9 mouse cellular contexts compared by ENCODE assay signal in the genomic region with DNA sequence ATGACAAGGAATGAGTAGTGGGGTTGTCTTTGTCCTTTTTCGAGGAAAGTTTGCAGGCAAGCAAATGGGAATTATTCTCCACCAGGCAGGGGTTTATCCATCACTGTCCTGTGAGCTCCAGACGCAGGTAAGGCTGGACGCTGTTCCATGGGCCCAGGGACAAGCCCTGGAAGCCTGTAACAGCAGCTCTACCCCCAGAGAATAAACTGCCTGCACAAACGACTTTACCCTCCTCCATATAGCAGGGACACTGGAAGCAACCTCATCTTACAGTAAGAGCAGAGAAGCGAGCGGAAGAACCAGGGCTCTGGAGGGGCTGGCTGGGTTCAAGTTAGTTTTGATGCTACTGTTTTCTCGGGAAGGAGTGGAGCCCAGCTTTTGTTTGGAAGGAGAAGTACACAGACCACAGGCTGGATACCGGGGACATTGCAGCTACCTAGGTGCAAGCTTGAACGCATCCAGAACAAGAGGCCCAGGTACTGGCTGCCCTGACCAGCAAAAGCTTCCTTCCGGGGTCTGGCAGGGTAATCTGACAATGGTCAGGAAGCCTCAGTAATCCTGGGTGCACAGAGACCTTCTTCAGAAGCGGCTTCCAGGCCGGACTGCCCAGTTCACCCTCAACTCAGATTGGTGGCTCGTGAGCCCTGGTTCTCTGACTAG. TPM values are rescaled to one million over a fixed set of nuclear protein-coding genes. Genes with fewer than 3 reads are reported as not detected.
DNase-seq lines count a peak whose midpoint lies in the region; ATAC-seq and TF ChIP-seq lines count a peak whose summit lies in the region.
"Had no signal": no experiment of that assay in that cellular context is flagged by ENCODE, and none has a peak within 500 bp of the region (broad histone marks: within the 10 kb centered on the region; RNA-seq: fewer than 3 reads in every experiment).

No protein-coding gene starts in this region.

- H3K27ac ChIP-seq in heart, embryonic 11.5 days (ENCODE audit: low read depth, low read length): no peak overlapping the region
- H3K27ac ChIP-seq in stomach, embryonic 14.5 days (ENCODE audit: low read length): no peak overlapping the region
- H3K27ac ChIP-seq in stomach, postnatal 0 days (replicated peaks): no peak overlapping the region
- H3K27ac ChIP-seq in limb, embryonic 13.5 days: no peak overlapping the region

- peaks cover 76% of the 10 kb centered on the region for H3K27me3 ChIP-seq in heart, embryonic 11.5 days (ENCODE audit: control insufficient read depth, insufficient read depth, low read length)
- peaks cover 34% of the 10 kb centered on the region for H3K27me3 ChIP-seq in stomach, embryonic 14.5 days (ENCODE audit: control insufficient read depth, insufficient read depth, low read length)
- H3K27me3 ChIP-seq in stomach, postnatal 0 days (ENCODE audit: control insufficient read depth, insufficient read depth, low read length): peaks cover 5% of the 10 kb centered on the region; the same call in 1 of the 2 replicates
- peaks cover 91% of the 10 kb centered on the region for H3K27me3 ChIP-seq in limb, embryonic 13.5 days

- no peak overlapping the region for H3K9ac ChIP-seq in heart, embryonic 11.5 days (ENCODE audit: low read depth, low read length)
- H3K9ac ChIP-seq in stomach, embryonic 14.5 days (replicated peaks; ENCODE audit: low read depth, low read length): no peak overlapping the region
- H3K9ac ChIP-seq in stomach, postnatal 0 days (ENCODE audit: low read length): no peak overlapping the region
- no peak overlapping the region; the same call in 1 of the 2 replicates for H3K9ac ChIP-seq in limb, embryonic 13.5 days

- no peak for TF ChIP-seq EP300 in stomach, postnatal 0 days (optimal IDR thresholded peaks at IDR 0.05)

- TF ChIP-seq CTCF in stomach, postnatal 0 days (IDR thresholded peaks at IDR 0.05; ENCODE audit: low read depth): no peak

- no peak for DNase-seq in heart, adult 8-10 months (ENCODE audit: low spot score)
- no peak for DNase-seq in stomach, postnatal 0 days (ENCODE audit: low spot score)
- no peak for DNase-seq in gastrocnemius, postnatal 10 days
- DNase-seq in urinary bladder, postnatal 4 days (ENCODE audit: low spot score in 2 of 2): no peak
- DNase-seq in frontal cortex, postnatal 25 days (ENCODE audit: low spot score in 2 of 2): no peak
- DNase-seq: B cell, adult 2 months had no signal

- peak overlapping the region; percentile 59; the same call in 1 of the 2 replicates for H3K4me3 ChIP-seq in heart, embryonic 11.5 days (ENCODE audit: low read depth, low read length)
- no peak overlapping the region for H3K4me3 ChIP-seq in stomach, embryonic 14.5 days (ENCODE audit: low read depth, low read length)
- H3K4me3 ChIP-seq in stomach, postnatal 0 days (ENCODE audit: low read depth, low read length): no peak overlapping the region
- peak overlapping the region; percentile 56 for H3K4me3 ChIP-seq in limb, embryonic 13.5 days

- ATAC-seq in heart, embryonic 11.5 days (replicated peaks; ENCODE audit: insufficient number of reproducible peaks, low FRiP score, low TSS enrichment): no peak
- ATAC-seq in stomach, embryonic 14.5 days (ENCODE audit: insufficient number of reproducible peaks, insufficient read depth, low FRiP score, low read depth): no peak
- ATAC-seq in stomach, postnatal 0 days (ENCODE audit: low FRiP score, low TSS enrichment): no peak
- ATAC-seq in limb, embryonic 13.5 days (ENCODE audit: low FRiP score, low read depth): no peak

- whole genome bisulfite sequencing in heart, embryonic 11.5 days (ENCODE audit: insufficient replicate concordance): 3% methylated on average over 13 of the region's 13 CpGs
- WGBS in stomach, embryonic 14.5 days: 7% methylated on average over 13 of the region's 13 CpGs
- WGBS in stomach, postnatal 0 days: 15% methylated on average over 13 of the region's 13 CpGs
- 5% methylated on average over 13 of the region's 13 CpGs for WGBS in limb, embryonic 13.5 days

- H3K36me3 ChIP-seq in heart, embryonic 11.5 days (ENCODE audit: control insufficient read depth, insufficient read depth, low read length): no peaks in the 10 kb centered on the region
- no peaks in the 10 kb centered on the region for H3K36me3 ChIP-seq in stomach, embryonic 14.5 days (ENCODE audit: control insufficient read depth, insufficient read depth, low read length)
- no peaks in the 10 kb centered on the region for H3K36me3 ChIP-seq in stomach, postnatal 0 days (ENCODE audit: control insufficient read depth, insufficient read depth, low read length)
- H3K36me3 ChIP-seq in limb, embryonic 13.5 days: no peaks in the 10 kb centered on the region

- peak overlapping the region; percentile 99 for H3K4me2 ChIP-seq in heart, embryonic 11.5 days
- H3K4me2 ChIP-seq in stomach, embryonic 14.5 days (replicated peaks; ENCODE audit: low read depth, low read length): peak overlapping the region; percentile 98; the same call in 1 of the 2 replicates
- no peak overlapping the region for H3K4me2 ChIP-seq in stomach, postnatal 0 days (replicated peaks; ENCODE audit: low read depth)
- H3K4me2 ChIP-seq in limb, embryonic 13.5 days (replicated peaks): peak overlapping the region; percentile 99

- H3K9me3 ChIP-seq in heart, embryonic 11.5 days (replicated peaks; ENCODE audit: control insufficient read depth, low read length): 0 out of 2 replicates have a peak, but pooled peaks cover 2% of the 10 kb centered on the region
- H3K9me3 ChIP-seq in stomach, embryonic 14.5 days (ENCODE audit: control insufficient read depth, low read depth, low read length): no peaks in the 10 kb centered on the region
- H3K9me3 ChIP-seq in stomach, postnatal 0 days (ENCODE audit: control insufficient read depth, low read length): no peaks in the 10 kb centered on the region
- H3K9me3 ChIP-seq in limb, embryonic 13.5 days: no peaks in the 10 kb centered on the region

- H3K4me1 ChIP-seq in heart, embryonic 11.5 days (ENCODE audit: control insufficient read depth, insufficient read depth, low read length): peaks cover 24% of the 10 kb centered on the region
- peaks cover 11% of the 10 kb centered on the region; the same call in 1 of the 2 replicates for H3K4me1 ChIP-seq in stomach, embryonic 14.5 days (ENCODE audit: control insufficient read depth, insufficient read depth, low read length)
- no peaks in the 10 kb centered on the region for H3K4me1 ChIP-seq in stomach, postnatal 0 days (replicated peaks; ENCODE audit: control insufficient read depth, insufficient read depth)
- H3K4me1 ChIP-seq in limb, embryonic 13.5 days: peaks cover 24% of the 10 kb centered on the region

RNA-seq across cellular contexts. Expression of a gene that starts 31.6 kb away (rescaled TPM):
- polyA plus RNA-seq in heart, embryonic 11.5 days (2014; fragmentation: Nextera tagmentation; extraction: Ambion mirVana): 0.06 and 0.11 TPM in 2 replicates
- total RNA-seq in heart, adult 8-10 months (2022): not detected
- polyA plus RNA-seq in stomach, embryonic 14.5 days (2014; fragmentation: Nextera tagmentation; extraction: Ambion mirVana): 0.10 and 0.12 TPM in 2 replicates
- polyA plus RNA-seq in stomach, postnatal 0 days (2015; fragmentation: Nextera tagmentation; extraction: Ambion mirVana): not detected in 2 replicates
- not detected in 2 replicates for polyA plus RNA-seq in limb, embryonic 13.5 days (2015; fragmentation: Nextera tagmentation; extraction: Ambion mirVana)
- total RNA-seq in gastrocnemius, postnatal 10 days (2021): not detected

RNA-seq across cellular contexts. Expression of a gene that starts 53.4 kb away (rescaled TPM):
- polyA plus RNA-seq in heart, embryonic 11.5 days (2014; fragmentation: Nextera tagmentation; extraction: Ambion mirVana): 0.80 and 0.86 TPM in 2 replicates
- 1 to 10 TPM; 1.2 to 4.2 (median 2.3) TPM for total RNA-seq in heart, adult 8-10 months (2022)
- 2.9 and 3.6 TPM in 2 replicates for polyA plus RNA-seq in stomach, embryonic 14.5 days (2014; fragmentation: Nextera tagmentation; extraction: Ambion mirVana)
- polyA plus RNA-seq in stomach, postnatal 0 days (2015; fragmentation: Nextera tagmentation; extraction: Ambion mirVana): 22.2 and 24.9 TPM in 2 replicates
- 1.6 and 1.8 TPM in 2 replicates for polyA plus RNA-seq in limb, embryonic 13.5 days (2015; fragmentation: Nextera tagmentation; extraction: Ambion mirVana)
- 1 to 10 TPM; 1.1 to 1.3 TPM for total RNA-seq in gastrocnemius, postnatal 10 days (2021)

RNA-seq across cellular contexts. Expression of a gene that starts 55.6 kb away (rescaled TPM):
- polyA plus RNA-seq in heart, embryonic 11.5 days (2014; fragmentation: Nextera tagmentation; extraction: Ambion mirVana): 8.1 and 8.8 TPM in 2 replicates
- total RNA-seq in heart, adult 8-10 months (2022): 10 to 100 TPM; 19.5 to 33.1 (median 28.9) TPM
- polyA plus RNA-seq in stomach, embryonic 14.5 days (2014; fragmentation: Nextera tagmentation; extraction: Ambion mirVana): 7.6 and 11.4 TPM in 2 replicates
- polyA plus RNA-seq in stomach, postnatal 0 days (2015; fragmentation: Nextera tagmentation; extraction: Ambion mirVana): 28.4 and 31.4 TPM in 2 replicates
- 9.4 and 10.5 TPM in 2 replicates for polyA plus RNA-seq in limb, embryonic 13.5 days (2015; fragmentation: Nextera tagmentation; extraction: Ambion mirVana)
- total RNA-seq in gastrocnemius, postnatal 10 days (2021): 10 to 100 TPM in 1 of 2 experiments, 1 to 10 TPM in 1; 8.7 to 14.7 TPM

Comparison
In these comparisons a context has a peak if more than half of its experiments do, and no peak if none do; other contexts are left out.
1. H3K4me3 ChIP-seq: peak in heart, embryonic 11.5 days (single experiment) and limb, embryonic 13.5 days (single experiment); none in stomach, embryonic 14.5 days (single experiment) and stomach, postnatal 0 days (single experiment).